Mouse (Mus musculus) liver, postnatal 0 days (tissue): ENCODE data around the gene Map3k4. TPM values are rescaled to one million over a fixed set of nuclear protein-coding genes. Genes with fewer than 3 reads are reported as not detected.
A peak's percentile ranks its signal among the peaks of the same experiment; 100 is the strongest.

Source experiments
- ATAC-seq: fragments of 200-750 bp; cut with Nextera tagmentation; 2 replicates; pipeline ENCODE4 v1.8.0; 2017; ENCODE audit warnings: mild to moderate bottlenecking, moderate library complexity
- DNase-seq: peaks from one replicate; pipeline ENCODE4 v3.0.0-alpha.2; 2016
- H3K27ac ChIP-seq: fragments of 300-500 bp; sonication (generic); 2 replicates; pipeline ENCODE4 v1.5.1; 2014; ENCODE audit warnings: antibody characterized with exemption, moderate library complexity, mild to moderate bottlenecking, low read depth
- H3K27me3 ChIP-seq: fragments of 300-500 bp; sonication (generic); 2 replicates; pipeline ENCODE4 v1.6.1; 2014; ENCODE audit warnings: low read length, control low read depth, mixed read lengths; ENCODE audit not compliant: insufficient read depth
- H3K36me3 ChIP-seq: fragments of 300-500 bp; sonication (generic); replicated peaks from 2 replicates; pipeline ENCODE4 v1.6.1; 2014; ENCODE audit warnings: mild to moderate bottlenecking, control low read depth, low read length, moderate library complexity, mixed read lengths; ENCODE audit not compliant: insufficient read depth
- H3K4me1 ChIP-seq: fragments of 300-500 bp; sonication (generic); 2 replicates; pipeline ENCODE4 v1.6.1; 2014; ENCODE audit warnings: antibody characterized with exemption, mild to moderate bottlenecking, control low read depth; ENCODE audit not compliant: insufficient read depth
- H3K4me2 ChIP-seq: fragments of 300-500 bp; sonication (generic); 2 replicates; pipeline ENCODE4 v1.6.1; 2014; ENCODE audit warnings: low read depth, mild to moderate bottlenecking, low read length, moderate library complexity, mixed read lengths
- H3K4me3 ChIP-seq: fragments of 300-500 bp; sonication (generic); 2 replicates; pipeline ENCODE4 v1.5.1; 2014; ENCODE audit warnings: low read depth, low read length
- H3K9ac ChIP-seq: fragments of 300-500 bp; sonication (generic); replicated peaks from 2 replicates; pipeline ENCODE4 v1.6.1; 2014; ENCODE audit warnings: mild to moderate bottlenecking, moderate library complexity
- H3K9me3 ChIP-seq: fragments of 300-500 bp; sonication (generic); 2 replicates; pipeline ENCODE4 v1.6.1; 2016; ENCODE audit warnings: mild to moderate bottlenecking, control low read depth, low read length, mixed read lengths
- CTCF ChIP-seq: sonication (generic); IDR thresholded peaks from 2 replicates; pipeline ENCODE4 v1.5.1; 2016; ENCODE audit warnings: antibody characterized with exemption, low read depth
- EP300 ChIP-seq: IDR thresholded peaks from 2 replicates; pipeline ENCODE4 v1.6.1; 2016; ENCODE audit warnings: antibody characterized with exemption, low read depth, mild to moderate bottlenecking
- WGBS: fragments of 180-500 bp; shearing (Covaris S2); extraction: QIAGEN DNeasy Blood & Tissue Kit; methylation state at CpG from one replicate; pipeline ENCODE4 v1.1.7; 2014; ENCODE audit not compliant: insufficient replicate concordance; 5-methylcytosine and 5-hydroxymethylcytosine counted together
- polyA plus RNA-seq: library from polyadenylated mRNA; unstranded; fragments of >200 nt; fragmentation: Nextera tagmentation; extraction: Ambion mirVana; gene quantifications from 2 replicates; pipeline ENCODE4 v1.2.1, GENCODE M21; 2015

The Map3k4 gene
- polyA plus RNA-seq, 1 experiment from 2014 or later = 13.0 TPM

GRCm38 (mm10) chr17:12185855-12186254, 132.7 kb downstream of the Map3k4 start:
- no peak overlapping the region; the same call in 1 of the 2 replicates for H3K9ac ChIP-seq
- no peak overlapping the region for H3K4me3 ChIP-seq
- no peak for TF ChIP-seq CTCF
- TF ChIP-seq EP300 = peak; percentile 98
- DNase-seq (no peak), ATAC-seq (peak; percentile 94)
- 50% methylated on average over 4 of the region's 4 CpGs for WGBS
- no peaks in the 10 kb centered on the region; the same call in 1 of the 2 replicates for H3K36me3 ChIP-seq
- no peaks in the 10 kb centered on the region for H3K9me3 ChIP-seq
- H3K4me1 ChIP-seq = peaks cover 46% of the 10 kb centered on the region
- H3K27me3 ChIP-seq = no peaks in the 10 kb centered on the region
- peak overlapping the region; percentile 11 for H3K4me2 ChIP-seq
- peak overlapping the region; percentile 90 for H3K27ac ChIP-seq

GRCm38 (mm10) chr17:12184283-12184682, 134.3 kb downstream of the Map3k4 start:
- Histone ChIP-seq H3K9ac (no peak overlapping the region), H3K4me1 (peaks cover 44% of the 10 kb centered on the region)
- no peak for DNase-seq

DNA sequence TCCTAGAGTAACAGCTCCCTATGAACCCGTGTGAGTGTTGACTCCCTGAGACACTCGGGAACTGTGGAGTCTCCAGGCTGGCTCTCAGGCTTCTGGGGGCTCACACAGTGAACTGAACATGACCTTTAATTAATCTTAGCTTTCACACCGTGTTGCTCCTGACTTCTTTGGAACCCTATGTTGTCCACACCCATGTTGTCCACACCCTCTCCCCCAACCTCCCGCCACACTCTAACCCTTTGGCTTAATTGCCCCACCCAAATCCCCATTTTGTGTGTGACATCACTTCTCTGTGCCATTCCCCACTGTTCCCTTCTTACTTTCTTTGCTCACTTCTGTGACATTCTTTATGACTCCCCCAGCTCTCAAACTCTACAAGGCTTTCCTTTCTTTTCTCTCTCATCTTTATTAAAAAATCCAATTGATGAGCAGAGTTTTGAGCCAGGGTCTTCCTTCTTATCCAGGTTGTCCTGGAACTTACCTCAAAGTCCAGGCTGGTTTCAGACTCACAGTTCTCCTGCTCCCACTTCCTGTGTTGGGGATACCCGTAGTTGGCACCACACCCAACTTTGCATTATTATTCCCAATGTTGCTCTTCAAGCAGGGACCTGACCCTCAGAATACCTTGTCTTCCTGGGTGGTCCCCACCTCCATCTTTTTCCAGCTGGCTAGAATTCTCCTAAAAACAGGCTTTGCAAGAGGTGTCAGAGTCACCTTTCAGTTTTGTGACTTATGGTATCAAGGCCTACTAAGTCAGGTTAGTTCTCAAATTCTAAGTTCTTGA, 135.7 kb downstream of the Map3k4 start:
- Histone ChIP-seq H3K27ac (peak overlapping the region; percentile 55), H3K27me3 (no peaks in the 10 kb centered on the region), H3K36me3 (peaks cover 6% of the 10 kb centered on the region), H3K4me3 (no peak overlapping the region), H3K9ac (peak overlapping the region; percentile 41; the same call in 1 of the 2 replicates), H3K9me3 (no peaks in the 10 kb centered on the region), H3K4me2 (peak overlapping the region; percentile 26; the same call in 1 of the 2 replicates), H3K4me1 (peaks cover 45% of the 10 kb centered on the region)
- 72% methylated on average over 5 of the region's 5 CpGs for WGBS
- ATAC-seq = no peak
- TF ChIP-seq CTCF (no peak), EP300 (no peak)
- no peak for DNase-seq

More at GRCm38 (mm10) chr17:12184283-12184682, 134.3 kb downstream of the Map3k4 start:
- 67% methylated on average over 8 of the region's 8 CpGs for WGBS
- H3K27me3 ChIP-seq = no peaks in the 10 kb centered on the region
- ATAC-seq = no peak
- no peaks in the 10 kb centered on the region for H3K9me3 ChIP-seq
- peaks cover 6% of the 10 kb centered on the region for H3K36me3 ChIP-seq
- no peak overlapping the region for H3K4me2 ChIP-seq
- H3K4me3 ChIP-seq = no peak overlapping the region
- TF ChIP-seq EP300 (no peak), CTCF (no peak)
- no peak overlapping the region for H3K27ac ChIP-seq

- DNase-seq (no peak), ATAC-seq (no peak)
- no peak overlapping the region for H3K4me3 ChIP-seq
- TF ChIP-seq CTCF = no peak
- TF ChIP-seq EP300 = no peak
- H3K36me3 ChIP-seq = peaks cover 6% of the 10 kb centered on the region; the same call in 1 of the 2 replicates
- no peak overlapping the region for H3K9ac ChIP-seq
- H3K4me2 ChIP-seq = no peak overlapping the region
- no peak overlapping the region for H3K27ac ChIP-seq
- H3K27me3 ChIP-seq = no peaks in the 10 kb centered on the region
- H3K4me1 ChIP-seq = peaks cover 23% of the 10 kb centered on the region
- H3K9me3 ChIP-seq = peaks cover 5% of the 10 kb centered on the region; the same call in 1 of the 2 replicates
- 75% methylated on average over 2 of the region's 2 CpGs for WGBS
Observed at GRCm38 (mm10) chr17:12179766-12180165, 138.8 kb downstream of the Map3k4 start.

DNA sequence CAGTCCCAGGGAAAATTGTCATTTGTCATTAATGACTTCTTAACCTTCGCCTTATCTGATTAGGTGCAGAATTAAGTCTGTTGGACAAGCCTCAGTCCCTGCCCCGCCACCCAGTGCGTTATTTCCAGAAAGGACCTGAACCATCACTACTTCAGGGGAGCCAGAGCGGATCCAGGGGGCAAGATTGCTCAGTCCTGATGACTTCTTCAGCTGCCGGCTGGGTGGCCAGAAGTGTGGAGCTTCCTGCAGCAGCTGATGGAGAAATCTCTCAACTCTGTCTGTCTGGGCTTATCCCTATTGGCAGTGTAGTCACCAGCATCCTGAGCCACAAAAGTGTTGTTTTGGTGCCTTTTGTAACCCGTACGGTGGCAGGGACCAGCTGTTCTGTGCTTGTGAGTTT, 139.3 kb downstream of the Map3k4 start:
- ATAC-seq (no peak), DNase-seq (no peak)
- H3K9ac ChIP-seq = no peak overlapping the region
- H3K4me3 ChIP-seq = no peak overlapping the region
- no peak overlapping the region; the same call in 1 of the 2 replicates for H3K27ac ChIP-seq
- H3K9me3 ChIP-seq = peaks cover 5% of the 10 kb centered on the region; the same call in 1 of the 2 replicates
- no peak overlapping the region for H3K4me2 ChIP-seq
- H3K27me3 ChIP-seq = no peaks in the 10 kb centered on the region
- WGBS = 89% methylated on average over 7 of the region's 7 CpGs
- H3K4me1 ChIP-seq = peaks cover 25% of the 10 kb centered on the region
- peaks cover 8% of the 10 kb centered on the region; the same call in 1 of the 2 replicates for H3K36me3 ChIP-seq
- TF ChIP-seq CTCF (no peak), EP300 (no peak)

Other genes starting within 250 kb of the Map3k4 start
- gene Agpat4, start 200.1 kb downstream of the Map3k4 start, polyA plus RNA-seq = 9.3 and 10.2 TPM in 2 replicates
- 1,130 and 1,170 TPM in 2 replicates for gene Plg, start 59.8 kb upstream of the Map3k4 start, polyA plus RNA-seq
- gene Slc22a3, start 188.9 kb upstream of the Map3k4 start, polyA plus RNA-seq = 0.65 TPM in 2 replicates